Mouse (Mus musculus) CH12.LX (cell line): ENCODE measurements at regions not wholly inside any gene's neighbourhood (a gene's known extent, or its start where the extent isn't known, plus 50 kb on each side); places are given as distances from the start of the nearest gene placed in this dataset.

Source experiments
- DNase-seq: peaks from one replicate; pipeline ENCODE4 v3.0.0-alpha.2; 2013; ENCODE audit errors: extremely low read depth
- H3K27ac ChIP-seq: 2 replicates; pipeline ENCODE4 v1.5.1; 2012; ENCODE audit warnings: low read depth, mild to moderate bottlenecking, control low read depth, moderate library complexity; ENCODE audit not compliant: insufficient read depth
- H3K27me3 ChIP-seq: replicated peaks from 2 replicates; pipeline ENCODE3; 2012; ENCODE audit warnings: inconsistent platforms
- H3K36me3 ChIP-seq, 2 experiments: replicated peaks in 1 of 2; 2 replicates each; pipeline versions ENCODE3 to v1.6.1; 2012; ENCODE audit warnings: inconsistent platforms in 1 of 2, low read length in 1 of 2, mild to moderate bottlenecking in 1 of 2, mixed read lengths in 1 of 2, moderate library complexity in 1 of 2; ENCODE audit not compliant: control insufficient read depth in 1 of 2, insufficient read depth in 1 of 2
- H3K4me1 ChIP-seq, 2 experiments: 2 replicates each; pipeline ENCODE4 v1.6.1; 2012; ENCODE audit warnings: inconsistent platforms in 1 of 2, moderate library complexity in 1 of 2; ENCODE audit not compliant: insufficient read depth in 2 of 2, control insufficient read depth in 1 of 2
- H3K4me2 ChIP-seq: 2 replicates; pipeline ENCODE4 v1.6.1; 2012; ENCODE audit warnings: low read depth, mild to moderate bottlenecking, control low read depth; ENCODE audit not compliant: poor library complexity, insufficient read depth, severe bottlenecking
- H3K4me3 ChIP-seq, 3 experiments: fragments of 150-350 bp in 1 of 3; sonication (generic) in 1 of 3; replicated peaks in 1 of 3; 2 replicates each; pipeline versions ENCODE3 to v1.5.1; 2011 to 2012; ENCODE audit warnings: low read depth in 2 of 3, low read length in 2 of 3, mild to moderate bottlenecking in 2 of 3, moderate library complexity in 2 of 3, control low read depth in 1 of 3, improper control_type of control experiment in 1 of 3, inconsistent platforms in 1 of 3, mixed read lengths in 1 of 3; ENCODE audit not compliant: poor library complexity in 1 of 3
- H3K79me2 ChIP-seq: replicated peaks from 2 replicates; pipeline ENCODE4 v1.6.1; 2012; ENCODE audit warnings: mild to moderate bottlenecking, moderate library complexity; ENCODE audit not compliant: control insufficient read depth, poor library complexity, insufficient read depth, severe bottlenecking; ENCODE audit errors: extremely low read depth
- H3K9ac ChIP-seq: 2 replicates; pipeline ENCODE4 v1.6.1; 2012; ENCODE audit warnings: low read depth, mild to moderate bottlenecking, control low read depth, moderate library complexity; ENCODE audit not compliant: insufficient read depth
- H3K9me3 ChIP-seq: replicated peaks from 2 replicates; pipeline ENCODE3; 2012; ENCODE audit warnings: low read length, inconsistent platforms, mixed read lengths
- BHLHE40 ChIP-seq: IDR thresholded peaks from 2 replicates; pipeline ENCODE4 v1.6.1; 2011; ENCODE audit warnings: mild to moderate bottlenecking, low read depth, low read length, improper control_type of control experiment
- CHD2 ChIP-seq: IDR thresholded peaks from 2 replicates; pipeline ENCODE4 v1.6.1; 2011; ENCODE audit warnings: low read length, improper control_type of control experiment
- CTCF ChIP-seq, 2 experiments: IDR thresholded peaks in 1 of 2; conservative IDR thresholded peaks in 1 of 2; 2 replicates each; pipeline ENCODE4 v1.5.1; 2011 to 2012; ENCODE audit warnings: low read depth in 2 of 2, low read length in 2 of 2, improper control_type of control experiment in 1 of 2, inconsistent platforms in 1 of 2, mild to moderate bottlenecking in 1 of 2, moderate library complexity in 1 of 2
- E2F4 ChIP-seq: IDR thresholded peaks from 2 replicates; pipeline ENCODE4 v1.6.1; 2011; ENCODE audit warnings: low read depth, low read length, improper control_type of control experiment; ENCODE audit not compliant: insufficient replicate concordance
- ELF1 ChIP-seq: IDR thresholded peaks from 2 replicates; pipeline ENCODE4 v1.6.1; 2014; ENCODE audit warnings: low read depth, mild to moderate bottlenecking, inconsistent platforms, low read length, improper control_type of control experiment
- JUND ChIP-seq: conservative IDR thresholded peaks from 2 replicates; pipeline ENCODE4 v1.6.1; 2011; ENCODE audit warnings: low read depth, low read length, improper control_type of control experiment
- KAT2A ChIP-seq: IDR thresholded peaks from 2 replicates; pipeline ENCODE4 v1.6.1; 2012; ENCODE audit warnings: low read length, improper control_type of control experiment, inconsistent platforms; ENCODE audit not compliant: insufficient replicate concordance
- MAX ChIP-seq: IDR thresholded peaks from 2 replicates; pipeline ENCODE4 v1.6.1; 2011; ENCODE audit warnings: low read length, improper control_type of control experiment
- MAZ ChIP-seq: IDR thresholded peaks from 2 replicates; pipeline ENCODE4 v1.6.1; 2012; ENCODE audit warnings: low read depth, mild to moderate bottlenecking, inconsistent platforms, low read length, improper control_type of control experiment, moderate library complexity
- MXI1 ChIP-seq: IDR thresholded peaks from 2 replicates; pipeline ENCODE4 v1.6.1; 2011; ENCODE audit warnings: mild to moderate bottlenecking, low read depth, low read length, improper control_type of control experiment
- MYC ChIP-seq: IDR thresholded peaks from 2 replicates; pipeline ENCODE4 v1.6.1; 2011; ENCODE audit warnings: low read depth, mild to moderate bottlenecking, improper control_type of control experiment, low read length
- NRF1 ChIP-seq: IDR thresholded peaks from 2 replicates; pipeline ENCODE4 v1.6.1; 2014; ENCODE audit warnings: low read depth, mild to moderate bottlenecking, inconsistent platforms, low read length, improper control_type of control experiment, moderate library complexity
- RAD21 ChIP-seq: IDR thresholded peaks from 2 replicates; pipeline ENCODE4 v1.6.1; 2011; ENCODE audit warnings: low read depth, mild to moderate bottlenecking, low read length, improper control_type of control experiment, moderate library complexity
- RCOR1 ChIP-seq: conservative IDR thresholded peaks from 2 replicates; pipeline ENCODE4 v1.6.1; 2012; ENCODE audit warnings: low read depth, mild to moderate bottlenecking, inconsistent platforms, low read length, improper control_type of control experiment
- SIN3A ChIP-seq: IDR thresholded peaks from 2 replicates; pipeline ENCODE4 v1.6.1; 2012; ENCODE audit warnings: low read length, improper control_type of control experiment, inconsistent platforms
- SMC3 ChIP-seq: IDR thresholded peaks from 2 replicates; pipeline ENCODE4 v1.6.1; 2011; ENCODE audit warnings: low read depth, low read length, improper control_type of control experiment
- TBP ChIP-seq: conservative IDR thresholded peaks from 2 replicates; pipeline ENCODE4 v1.6.1; 2011; ENCODE audit warnings: low read depth, low read length, improper control_type of control experiment
- TCF12 ChIP-seq: IDR thresholded peaks from 2 replicates; pipeline ENCODE4 v1.6.1; 2014; ENCODE audit warnings: low read depth, mild to moderate bottlenecking, inconsistent platforms, low read length, improper control_type of control experiment
- UBTF ChIP-seq: IDR thresholded peaks from 2 replicates; pipeline ENCODE4 v1.6.1; 2012; ENCODE audit warnings: low read depth, mild to moderate bottlenecking, inconsistent platforms, low read length, improper control_type of control experiment, moderate library complexity
- ZC3H11A ChIP-seq: IDR thresholded peaks from 2 replicates; pipeline ENCODE4 v1.6.1; 2012; ENCODE audit warnings: low read depth, mild to moderate bottlenecking, inconsistent platforms, low read length, improper control_type of control experiment
- ZNF384 ChIP-seq: IDR thresholded peaks from 2 replicates; pipeline ENCODE4 v1.6.1; 2012; ENCODE audit warnings: low read depth, low read length, improper control_type of control experiment, inconsistent platforms
- dilution Hi-C: fragments of 300-500 bp; cut with MboI; formaldehyde crosslinking; loops from 2 replicates; pipeline ENCODE4 v1.14.3; 2020; ENCODE audit warnings: low sequenced_read_pairs; ENCODE audit not compliant: extremely low pct_unique_long_range_greater_than_20kb, extremely low pct_ligation_motif_present
- in situ Hi-C: fragments of 300-500 bp; cut with MboI; formaldehyde crosslinking; loops from 3 replicates; pipeline ENCODE4 v1.14.3; 2019; ENCODE audit warnings: low sequenced_read_pairs, low pct_ligation_motif_present, low pct_unique_long_range_greater_than_20kb, mixed read lengths

GRCm38 (mm10) chr14:64557453-64557852, 453.4 kb downstream of the Prss52 start:
- peaks cover 16% of the 10 kb centered on the region for H3K27me3 ChIP-seq
- no peak overlapping the region for H3K27ac ChIP-seq
- in situ Hi-C loops (no loop called here), dilution Hi-C loops (no loop called here)
- H3K4me3 ChIP-seq: no peak overlapping the region
- peaks cover 7% of the 10 kb centered on the region for H3K9me3 ChIP-seq
- no peak overlapping the region for H3K4me2 ChIP-seq
- no peaks in the 10 kb centered on the region for H3K36me3 ChIP-seq
- no peak overlapping the region for H3K9ac ChIP-seq
- peak; percentile 13 for DNase-seq
- peak; percentile 40 for TF ChIP-seq SMC3
- no peak for TF ChIP-seq UBTF
- peak in 1 of 2 experiments; percentile 43; a peak in 2 of 4 replicates for TF ChIP-seq CTCF (conservative IDR thresholded peaks at IDR 0.05 in 1 of 2, IDR thresholded peaks at IDR 0.05 in 1 of 2; ENCODE audit: low read depth in 2 of 2, low read length in 2 of 2)
- TF ChIP-seq RAD21: peak; percentile 24
- H3K79me2 ChIP-seq: no peaks in the 10 kb centered on the region
- no peaks in the 10 kb centered on the region for H3K4me1 ChIP-seq

GRCm38 (mm10) chr14:64568689-64569088, 464.6 kb downstream of the Prss52 start:
- H3K27me3 ChIP-seq: peaks cover 34% of the 10 kb centered on the region
- no peak overlapping the region for H3K4me2 ChIP-seq
- no peak for DNase-seq
- H3K27ac ChIP-seq: no peak overlapping the region
- H3K4me1 ChIP-seq: no peaks in the 10 kb centered on the region
- dilution Hi-C loops (no loop called here), in situ Hi-C loops (no loop called here)
- H3K9me3 ChIP-seq: no peaks in the 10 kb centered on the region
- no peak overlapping the region for H3K4me3 ChIP-seq
- H3K9ac ChIP-seq: no peak overlapping the region
- no peaks in the 10 kb centered on the region for H3K36me3 ChIP-seq
- no peaks in the 10 kb centered on the region for H3K79me2 ChIP-seq
- TF ChIP-seq ZNF384 (no peak), SMC3 (no peak), NRF1 (no peak), MXI1 (0 out of 2 replicates have a peak, but pooled peaks have one; percentile 32), SIN3A (peak; percentile 55; the same call in 1 of the 2 replicates)

GRCm38 (mm10) chr14:64570951-64571350, 466.9 kb downstream of the Prss52 start:
- DNase-seq: no peak
- dilution Hi-C loops: no loop called here
- in situ Hi-C loops: no loop called here
- H3K27ac ChIP-seq: no peak overlapping the region
- H3K79me2 ChIP-seq: no peaks in the 10 kb centered on the region
- no peaks in the 10 kb centered on the region for H3K36me3 ChIP-seq
- H3K9me3 ChIP-seq: no peaks in the 10 kb centered on the region
- H3K4me3 ChIP-seq: no peak overlapping the region
- no peak for TF ChIP-seq ZNF384
- TF ChIP-seq TCF12: no peak
- no peak for TF ChIP-seq MYC
- no peak for TF ChIP-seq RCOR1
- TF ChIP-seq KAT2A: no peak
- no peak for TF ChIP-seq BHLHE40
- TF ChIP-seq UBTF: no peak
- TF ChIP-seq ZC3H11A: no peak
- no peak for TF ChIP-seq ELF1
- no peak for TF ChIP-seq E2F4
- no peak for TF ChIP-seq MAX
- TF ChIP-seq JUND: no peak
- no peak for TF ChIP-seq NRF1
- no peak for TF ChIP-seq SMC3
- TF ChIP-seq RAD21: no peak
- no peak for TF ChIP-seq TBP
- no peak for TF ChIP-seq CHD2
- TF ChIP-seq MAZ: no peak
- peaks cover 33% of the 10 kb centered on the region for H3K27me3 ChIP-seq
- no peak overlapping the region for H3K9ac ChIP-seq
- no peaks in the 10 kb centered on the region for H3K4me1 ChIP-seq
- H3K4me2 ChIP-seq: no peak overlapping the region
